Mouse (Mus musculus) cerebellum, postnatal 10 days (tissue): ENCODE measurements around the gene Ppp1r16b.

Source experiments
- DNase-seq, 2 experiments: peaks; one replicate each; pipeline ENCODE4 v3.0.0; 2021; ENCODE audit warnings: mixed read lengths in 2 of 2

Ppp1r16b gene

GRCm38 (mm10) chr2:158665098-158665497 lies at the start of gene Ppp1r16b:
Ppp1r16b (plus strand) TSS chr2:158665398.
- DNase-seq, result no peak

- no peak for DNase-seq
Measured at GRCm38 (mm10) chr2:158615702-158616101, 49.5 kb upstream of the Ppp1r16b start.

DNA sequence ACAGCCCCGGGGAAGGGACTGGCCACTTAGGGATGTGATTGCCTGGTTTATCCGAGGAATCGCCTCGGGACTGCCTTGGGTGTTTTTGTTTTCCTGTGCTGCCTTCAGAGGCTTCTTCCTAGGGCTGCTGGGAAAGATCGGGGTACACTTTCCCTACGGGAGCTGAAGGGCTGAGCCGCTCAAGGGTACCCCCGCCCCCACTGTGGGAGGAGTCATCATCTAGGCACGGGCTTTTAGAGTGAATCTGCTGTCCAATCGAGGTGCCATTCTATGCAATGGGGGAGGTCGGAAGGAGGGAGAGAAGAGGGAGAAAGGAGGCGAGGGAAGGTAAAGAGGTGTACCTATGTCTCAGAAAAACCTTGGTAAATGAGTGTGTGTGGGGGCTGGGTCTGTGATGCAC lies 48.9 kb upstream of the Ppp1r16b start:
- DNase-seq, result peak in 1 of 2 experiments; percentile 48

GRCm38 (mm10) chr2:158616790-158617189 lies 48.4 kb upstream of the Ppp1r16b start:
- DNase-seq, result no peak

DNA sequence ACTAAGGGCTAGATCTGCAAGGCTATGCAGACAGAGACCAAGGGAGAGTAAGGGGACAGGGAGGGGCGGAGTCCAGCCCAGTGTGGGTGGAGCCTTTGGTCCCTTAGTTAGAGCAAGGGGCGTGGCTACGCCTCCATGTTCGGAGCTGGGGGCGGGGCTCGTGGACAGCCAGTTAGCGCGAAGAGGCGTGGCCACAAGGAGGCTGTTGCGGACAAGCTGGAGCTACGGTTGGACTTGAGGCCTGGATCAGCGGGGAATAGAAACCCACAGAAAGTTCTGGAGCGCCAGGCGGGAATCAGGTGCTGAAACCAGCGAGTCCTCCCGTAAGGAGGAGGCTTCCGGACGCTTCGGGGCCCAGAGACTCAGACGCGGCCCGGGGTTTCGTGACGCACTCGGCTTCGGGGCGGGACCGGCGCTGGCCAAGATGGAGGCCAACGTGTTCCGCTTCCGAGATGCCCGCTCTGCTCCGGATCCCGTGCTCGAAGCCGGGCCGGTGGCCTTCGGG lies 40.4 kb upstream of the Ppp1r16b start, which contains the start of gene Actr5:
Gene Actr5 (plus strand): TSS at position 171 of the 505 bp plus-strand sequence.
- peak; percentile 96 to 98 for DNase-seq

GRCm38 (mm10) chr2:158625231-158625630 lies 40.0 kb upstream of the Ppp1r16b start:
- peak in 1 of 2 experiments; percentile 57 for DNase-seq

DNA sequence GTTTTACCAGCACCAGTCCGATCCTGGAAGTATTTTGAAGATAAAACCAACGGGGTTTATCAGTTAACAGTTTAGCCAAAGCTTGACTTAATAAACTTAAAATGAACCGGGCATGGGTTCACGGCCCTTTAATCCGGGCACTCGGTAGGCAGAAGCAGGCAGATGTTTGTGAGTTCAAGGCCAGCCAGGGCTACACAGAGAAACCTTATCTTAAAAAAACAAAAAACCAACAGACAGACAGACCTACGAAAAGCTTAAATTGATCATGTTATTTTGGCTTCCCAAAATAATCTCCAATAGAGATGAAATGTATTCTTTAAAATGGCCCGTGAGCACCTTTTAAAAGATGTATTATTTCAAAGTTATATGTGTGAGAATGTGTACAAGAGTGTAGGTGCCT lies 39.5 kb upstream of the Ppp1r16b start:
- no peak for DNase-seq

- DNase-seq, result peak; percentile 38 to 53
Measured at GRCm38 (mm10) chr2:158628858-158629257, 36.3 kb upstream of the Ppp1r16b start.

DNA sequence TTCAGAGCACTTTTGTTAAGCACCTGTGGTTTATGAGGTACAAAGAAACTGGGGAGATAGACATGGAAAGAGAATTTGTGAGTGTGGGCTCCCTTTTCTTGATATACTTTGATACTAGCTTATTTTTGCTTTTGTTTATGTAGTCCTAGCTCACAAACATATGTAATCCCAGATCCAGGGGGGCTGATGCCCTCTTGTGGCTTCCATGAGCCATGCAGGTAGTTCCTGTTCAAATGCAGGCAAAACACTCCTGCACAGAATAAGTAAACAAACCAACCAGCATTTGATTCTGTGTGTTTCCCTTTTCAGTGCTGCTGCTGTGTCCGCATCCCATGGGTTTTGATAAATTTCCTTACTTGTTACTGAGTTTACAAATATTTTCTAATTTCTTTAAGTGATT lies 35.8 kb upstream of the Ppp1r16b start:
- peak; percentile 60 to 63 for DNase-seq

- DNase-seq, result no peak
Measured at GRCm38 (mm10) chr2:158631873-158632272, 33.3 kb upstream of the Ppp1r16b start.

GRCm38 (mm10) chr2:158641869-158642268 lies 23.3 kb upstream of the Ppp1r16b start:
- peak; percentile 85 to 89 for DNase-seq

GRCm38 (mm10) chr2:158642587-158642986 lies 22.6 kb upstream of the Ppp1r16b start:
- DNase-seq, result no peak

DNA sequence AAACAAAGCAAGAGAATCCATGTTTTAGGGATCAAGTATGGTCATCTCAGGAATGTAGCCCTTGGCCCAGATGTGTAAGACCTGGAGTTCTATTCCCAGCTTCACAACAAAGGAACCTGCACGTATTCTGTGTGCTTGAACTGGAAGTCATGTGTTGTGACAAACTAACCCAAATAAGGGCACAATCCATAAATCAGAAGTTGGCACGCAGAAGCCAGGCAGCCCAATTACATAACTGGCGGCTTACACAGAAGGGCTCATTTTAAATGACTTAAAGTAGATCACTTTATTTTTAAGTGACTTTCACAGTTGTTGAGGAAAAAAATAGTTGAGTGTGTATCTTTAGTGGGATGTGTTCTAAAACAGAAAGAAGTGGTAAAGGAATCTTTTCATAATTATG lies 21.4 kb upstream of the Ppp1r16b start:
- no peak for DNase-seq

- DNase-seq, result no peak
Measured at GRCm38 (mm10) chr2:158651159-158651908, 13.9 kb upstream of the Ppp1r16b start.

GRCm38 (mm10) chr2:158652985-158653384 lies 12.2 kb upstream of the Ppp1r16b start:
- DNase-seq, result peak; percentile 84 to 88

DNA sequence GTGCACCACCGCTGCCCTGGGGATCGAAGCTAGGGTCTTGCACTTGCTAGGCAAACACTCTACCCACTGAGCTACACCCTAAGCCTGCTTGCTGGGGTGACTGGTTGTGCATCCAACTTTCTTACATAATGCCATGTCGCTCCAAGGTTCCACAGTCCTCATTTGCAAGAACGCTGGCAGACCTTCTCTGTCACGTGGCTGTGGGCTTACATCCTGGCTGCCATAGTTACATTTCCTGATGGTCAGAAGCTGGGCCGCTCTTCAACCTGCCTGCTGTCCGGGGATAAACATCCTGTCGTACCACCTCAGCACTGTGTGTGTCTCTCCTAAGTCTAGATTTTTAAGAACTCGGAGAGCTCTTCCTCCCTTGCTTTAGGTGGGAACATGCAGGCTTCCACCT lies 10.5 kb upstream of the Ppp1r16b start:
- no peak for DNase-seq

GRCm38 (mm10) chr2:158655806-158656205 lies 9.4 kb upstream of the Ppp1r16b start:
- no peak for DNase-seq

- no peak for DNase-seq
Measured at GRCm38 (mm10) chr2:158658822-158659221, 6.4 kb upstream of the Ppp1r16b start.

- DNase-seq, result no peak
Measured at GRCm38 (mm10) chr2:158659346-158659745, 5.9 kb upstream of the Ppp1r16b start.

GRCm38 (mm10) chr2:158666071-158666800 lies 1.0 kb downstream of the Ppp1r16b start:
- DNase-seq, result no peak

DNA sequence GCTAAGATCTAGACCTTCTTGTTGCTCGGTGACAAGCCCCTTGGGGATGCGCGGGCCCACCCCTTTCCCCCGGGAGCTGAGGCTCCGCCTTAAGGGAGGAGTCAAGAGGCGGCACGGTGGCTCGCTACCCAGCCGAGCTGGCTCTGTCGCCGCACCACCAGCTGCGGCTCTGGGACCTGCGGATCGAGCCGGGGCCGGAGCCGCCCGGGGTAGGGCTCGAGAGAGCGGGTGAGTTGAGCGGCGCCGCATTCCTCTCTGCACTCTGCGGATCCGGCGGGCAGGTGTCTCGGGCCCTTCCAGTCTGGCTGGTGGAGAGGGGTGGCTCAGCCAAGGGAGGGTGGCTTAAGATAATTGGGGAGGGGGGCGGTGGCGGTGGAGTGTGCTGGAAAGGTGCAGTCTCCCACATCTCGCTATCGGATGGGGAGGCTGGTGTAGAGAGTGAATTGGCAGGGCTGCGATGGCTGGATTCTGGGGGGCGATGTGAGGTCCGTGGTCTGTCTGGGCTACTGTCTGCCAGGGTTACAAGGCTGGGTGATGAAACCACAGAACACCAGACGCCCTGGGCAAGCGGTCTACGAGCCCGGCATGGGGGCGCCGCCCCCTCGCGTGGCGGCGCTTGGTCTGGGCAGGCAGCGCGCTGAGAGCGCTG lies 1.9 kb downstream of the Ppp1r16b start:
- DNase-seq, result peak; percentile 50 to 65

DNA sequence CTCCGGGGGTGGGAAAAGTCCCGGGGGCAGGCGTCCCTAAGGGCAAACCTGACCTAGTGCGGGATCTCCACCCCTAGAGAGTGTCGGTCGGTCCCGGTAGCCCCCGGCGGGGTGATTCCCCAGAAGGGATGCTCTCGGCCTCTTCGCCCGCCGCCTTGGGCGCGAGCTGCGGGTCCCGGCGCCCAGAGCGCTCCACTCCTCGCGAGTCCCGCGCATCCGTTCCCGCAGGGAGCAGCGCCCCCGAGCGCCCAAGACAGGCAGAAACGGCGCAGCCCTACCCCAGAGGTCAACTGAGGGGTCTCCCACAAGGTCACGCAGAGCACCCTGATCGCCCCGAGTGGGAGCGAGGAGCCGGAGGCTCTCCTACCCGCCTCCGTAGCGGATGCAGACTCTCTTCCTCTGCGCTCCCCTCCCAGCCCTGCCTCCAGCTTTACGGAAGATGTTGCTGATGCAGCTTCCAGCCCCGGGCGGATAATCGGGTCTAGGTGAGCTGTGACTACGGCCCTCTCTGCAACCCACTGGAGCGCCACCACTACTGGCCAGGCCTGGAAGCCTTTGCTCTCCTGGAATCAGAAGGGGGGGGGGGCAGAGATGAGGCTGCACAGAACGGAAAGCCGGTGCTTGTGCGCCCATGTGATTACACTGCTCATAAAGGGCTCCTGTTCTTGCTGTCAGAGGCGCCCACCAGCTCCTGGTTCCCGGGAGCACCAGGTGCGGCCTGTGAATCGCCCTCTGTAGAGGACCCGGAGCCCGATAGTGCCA lies 2.7 kb downstream of the Ppp1r16b start:
- peak; percentile 46 to 54 for DNase-seq
